In the genomic region with DNA sequence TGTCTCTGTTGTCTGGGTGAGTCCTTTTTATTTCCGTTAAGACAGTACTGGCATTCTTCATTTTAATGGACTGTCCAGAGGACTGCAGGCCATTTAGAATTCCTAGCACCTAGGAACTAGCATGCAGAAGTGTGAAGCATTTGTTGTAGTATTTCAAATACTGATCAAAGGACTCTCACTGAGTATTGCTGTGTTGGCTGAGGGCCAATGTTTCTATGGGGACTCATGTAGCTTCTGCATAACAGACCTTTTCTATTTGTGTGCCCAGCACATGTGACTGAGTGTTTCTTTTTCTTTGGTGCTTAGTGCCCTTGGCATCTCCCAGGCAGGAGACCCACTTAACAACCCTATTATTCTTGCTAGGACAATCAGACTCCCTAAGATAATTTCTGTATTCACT, we compare ENCODE assay signal across 11 mouse cellular contexts. TPM values are rescaled to one million over a fixed set of nuclear protein-coding genes. Genes with fewer than 3 reads are reported as not detected.
DNase-seq lines count a peak whose midpoint lies in the region; ATAC-seq and TF ChIP-seq lines count a peak whose summit lies in the region.
"Had no signal": no experiment of that assay in that cellular context is flagged by ENCODE, and none has a peak within 500 bp of the region (broad histone marks: within the 10 kb centered on the region; RNA-seq: fewer than 3 reads in every experiment).

No protein-coding gene starts in this region.

- no peak for ATAC-seq in heart, embryonic 11.5 days (replicated peaks; ENCODE audit: insufficient number of reproducible peaks, low FRiP score, low TSS enrichment)
- ATAC-seq in midbrain, embryonic 13.5 days = peak; percentile 87
- ATAC-seq: CD4-positive, CD25-positive, alpha-beta regulatory T cell, adult 4 months; inflammation-experienced regulatory T-cells, adult 6 months had no signal

- no peak overlapping the region for H3K9ac ChIP-seq in heart, embryonic 11.5 days (ENCODE audit: low read depth, low read length)
- no peak overlapping the region for H3K9ac ChIP-seq in midbrain, embryonic 13.5 days (replicated peaks)
- H3K9ac ChIP-seq: limb, embryonic 12.5 days had no signal

- H3K4me3 ChIP-seq in heart, embryonic 11.5 days (ENCODE audit: low read depth, low read length) = no peak overlapping the region
- H3K4me3 ChIP-seq in midbrain, embryonic 13.5 days (replicated peaks) = no peak overlapping the region
- H3K4me3 ChIP-seq in midbrain, embryonic 10.5 days = no peak overlapping the region
- H3K4me3 ChIP-seq in thymus, adult 2 months (ENCODE audit: control insufficient read depth, insufficient read depth, low read length) = no peak overlapping the region
- H3K4me3 ChIP-seq: limb, embryonic 12.5 days had no signal

- TF ChIP-seq POLR2A in thymus, adult 2 months (IDR thresholded peaks at IDR 0.05; ENCODE audit: control insufficient read depth, extremely low read depth, insufficient read depth, low read length, poor library complexity) = no peak

- no peak for TF ChIP-seq CTCF in thymus, adult 2 months (IDR thresholded peaks at IDR 0.05; ENCODE audit: borderline replicate concordance, control insufficient read depth, extremely low read depth, insufficient read depth, low read length, poor library complexity)

- H3K27me3 ChIP-seq in heart, embryonic 11.5 days (ENCODE audit: control insufficient read depth, insufficient read depth, low read length) = no peaks in the 10 kb centered on the region
- H3K27me3 ChIP-seq in midbrain, embryonic 13.5 days = no peaks in the 10 kb centered on the region
- H3K27me3 ChIP-seq in midbrain, embryonic 10.5 days (ENCODE audit: low read depth, poor library complexity, severe bottlenecking) = no peaks in the 10 kb centered on the region
- H3K27me3 ChIP-seq in thymus, adult 2 months (ENCODE audit: control insufficient read depth, insufficient read depth, low read length) = no peaks in the 10 kb centered on the region
- H3K27me3 ChIP-seq: limb, embryonic 12.5 days had no signal

- no peaks in the 10 kb centered on the region for H3K9me3 ChIP-seq in heart, embryonic 11.5 days (replicated peaks; ENCODE audit: control insufficient read depth, low read length)
- H3K9me3 ChIP-seq in midbrain, embryonic 13.5 days = no peaks in the 10 kb centered on the region
- H3K9me3 ChIP-seq in midbrain, embryonic 10.5 days (replicated peaks) = no peaks in the 10 kb centered on the region
- H3K9me3 ChIP-seq: limb, embryonic 12.5 days had no signal

- 69% methylated on average over 1 of the region's 1 CpGs for WGBS in heart, embryonic 11.5 days (ENCODE audit: insufficient replicate concordance)
- 49% methylated on average over 1 of the region's 1 CpGs for WGBS in midbrain, embryonic 13.5 days
- 71% methylated on average over 1 of the region's 1 CpGs for WGBS in midbrain, embryonic 10.5 days
- WGBS in thymus, adult 2 months = 89% methylated on average over 1 of the region's 1 CpGs

- no peaks in the 10 kb centered on the region for H3K36me3 ChIP-seq in heart, embryonic 11.5 days (ENCODE audit: control insufficient read depth, insufficient read depth, low read length)
- no peaks in the 10 kb centered on the region for H3K36me3 ChIP-seq in midbrain, embryonic 13.5 days
- H3K36me3 ChIP-seq in midbrain, embryonic 10.5 days = no peaks in the 10 kb centered on the region
- H3K36me3 ChIP-seq in thymus, adult 2 months (ENCODE audit: control insufficient read depth, insufficient read depth, low read length) = no peaks in the 10 kb centered on the region
- H3K36me3 ChIP-seq: limb, embryonic 12.5 days had no signal

- H3K4me1 ChIP-seq in heart, embryonic 11.5 days (ENCODE audit: control insufficient read depth, insufficient read depth, low read length) = no peaks in the 10 kb centered on the region
- H3K4me1 ChIP-seq in midbrain, embryonic 13.5 days (replicated peaks) = 0 out of 2 replicates have a peak, but pooled peaks cover 4% of the 10 kb centered on the region
- no peaks in the 10 kb centered on the region for H3K4me1 ChIP-seq in midbrain, embryonic 10.5 days
- no peaks in the 10 kb centered on the region for H3K4me1 ChIP-seq in thymus, adult 2 months (replicated peaks; ENCODE audit: control insufficient read depth, insufficient read depth, low read length)
- H3K4me1 ChIP-seq: limb, embryonic 12.5 days had no signal

- DNase-seq in heart, adult 18-20 months = peak; percentile 2 to 15
- DNase-seq in midbrain, embryonic 10.5 days (ENCODE audit: low spot score) = no peak
- peak; percentile 44 to 52 for DNase-seq in layer of hippocampus, postnatal 10 days (ENCODE audit: low spot score in 2 of 2)
- peak; percentile 7 for DNase-seq in right cerebral cortex, postnatal 25 days
- DNase-seq in cerebellum, adult 8-10 months = no peak
- DNase-seq in thymus, adult 2 months = no peak

- H3K27ac ChIP-seq in heart, embryonic 11.5 days (ENCODE audit: low read depth, low read length) = no peak overlapping the region
- H3K27ac ChIP-seq in midbrain, embryonic 13.5 days = no peak overlapping the region
- H3K27ac ChIP-seq in midbrain, embryonic 10.5 days (replicated peaks) = no peak overlapping the region
- no peak overlapping the region for H3K27ac ChIP-seq in thymus, adult 2 months (ENCODE audit: control insufficient read depth, insufficient read depth, low read length)
- H3K27ac ChIP-seq: limb, embryonic 12.5 days had no signal

- no peak overlapping the region for H3K4me2 ChIP-seq in heart, embryonic 11.5 days
- no peak overlapping the region for H3K4me2 ChIP-seq in midbrain, embryonic 13.5 days (replicated peaks)
- H3K4me2 ChIP-seq: limb, embryonic 12.5 days had no signal

RNA-seq across cellular contexts. Expression of a gene that starts 12.6 kb away (rescaled TPM):
- not detected for total RNA-seq in heart, adult 18-20 months (2021)
- not detected in 2 replicates for polyA plus RNA-seq in heart, embryonic 11.5 days (2014; fragmentation: Nextera tagmentation; extraction: Ambion mirVana)
- polyA plus RNA-seq in midbrain, embryonic 13.5 days (2015; fragmentation: Nextera tagmentation; extraction: Ambion mirVana) = 0.08 TPM in 1 of 2 replicates, not detected in the other
- polyA plus RNA-seq in midbrain, embryonic 10.5 days (2016; fragmentation: Nextera tagmentation; extraction: Ambion mirVana) = not detected in 2 replicates
- total RNA-seq in layer of hippocampus, postnatal 10 days (2021) = not detected
- polyA plus RNA-seq in thymus, adult 2 months (2012; rRNA removed) = not detected in 2 replicates
- polyA plus RNA-seq: CD4-positive, CD25-positive, alpha-beta regulatory T cell, adult 4 months; inflammation-experienced regulatory T-cells, adult 6 months; limb, embryonic 12.5 days had no signal

Comparison
In these comparisons a context has a peak if more than half of its experiments do, and no peak if none do; other contexts are left out.
1. DNase-seq: peak in heart, adult 18-20 months (2 of 2), layer of hippocampus, postnatal 10 days (2 of 2) and right cerebral cortex, postnatal 25 days (single experiment); none in midbrain, embryonic 10.5 days (single experiment), cerebellum, adult 8-10 months (single experiment) and thymus, adult 2 months (single experiment).